Mouse (Mus musculus) small intestine, adult 2 months (tissue): ENCODE measurements at regions not wholly inside any gene's neighbourhood (a gene's known extent, or its start where the extent isn't known, plus 50 kb on each side); places are given as distances from the start of the nearest gene placed in this dataset.

Source experiments
- H3K27ac ChIP-seq: fragments of 200-500 bp; 2 replicates; pipeline ENCODE4 v1.5.1; 2012; ENCODE audit warnings: low read depth, low read length, control low read depth, inconsistent platforms; ENCODE audit not compliant: insufficient read depth
- H3K27me3 ChIP-seq: fragments of 200-500 bp; 2 replicates; pipeline ENCODE4 v1.6.1; 2012; ENCODE audit warnings: mild to moderate bottlenecking, moderate library complexity, low read length, inconsistent platforms; ENCODE audit not compliant: control insufficient read depth, insufficient read depth
- H3K36me3 ChIP-seq: fragments of 200-500 bp; 2 replicates; pipeline ENCODE4 v1.6.1; 2012; ENCODE audit warnings: mild to moderate bottlenecking, low read length, control low read depth, inconsistent platforms; ENCODE audit not compliant: control insufficient read depth, insufficient read depth
- H3K4me1 ChIP-seq: fragments of 200-500 bp; 2 replicates; pipeline ENCODE4 v1.6.1; 2012; ENCODE audit warnings: low read length, inconsistent platforms, mixed read lengths; ENCODE audit not compliant: control insufficient read depth, insufficient read depth, insufficient read length
- H3K4me3 ChIP-seq: fragments of 200-500 bp; 2 replicates; pipeline ENCODE4 v1.5.1; 2012; ENCODE audit warnings: low read depth, mild to moderate bottlenecking, control low read depth, inconsistent platforms, low read length, moderate library complexity
- CTCF ChIP-seq: fragments of 200-500 bp; IDR thresholded peaks from 2 replicates; pipeline ENCODE4 v1.5.1; 2012; ENCODE audit warnings: low read depth, mild to moderate bottlenecking, control low read depth, inconsistent platforms, low read length, moderate library complexity, mixed read lengths; ENCODE audit not compliant: insufficient replicate concordance, insufficient read length; ENCODE audit errors: extremely low read depth
- POLR2A ChIP-seq: fragments of 200-500 bp; IDR thresholded peaks from 2 replicates; pipeline ENCODE4 v1.6.1; 2012; ENCODE audit warnings: low read depth, mild to moderate bottlenecking, control low read depth, inconsistent platforms, low read length, moderate library complexity
- WGBS: fragments of 180-500 bp; shearing (Covaris S2); methylation state at CpG from one replicate; pipeline ENCODE4 v1.1.7; 2018; 5-methylcytosine and 5-hydroxymethylcytosine counted together

DNA sequence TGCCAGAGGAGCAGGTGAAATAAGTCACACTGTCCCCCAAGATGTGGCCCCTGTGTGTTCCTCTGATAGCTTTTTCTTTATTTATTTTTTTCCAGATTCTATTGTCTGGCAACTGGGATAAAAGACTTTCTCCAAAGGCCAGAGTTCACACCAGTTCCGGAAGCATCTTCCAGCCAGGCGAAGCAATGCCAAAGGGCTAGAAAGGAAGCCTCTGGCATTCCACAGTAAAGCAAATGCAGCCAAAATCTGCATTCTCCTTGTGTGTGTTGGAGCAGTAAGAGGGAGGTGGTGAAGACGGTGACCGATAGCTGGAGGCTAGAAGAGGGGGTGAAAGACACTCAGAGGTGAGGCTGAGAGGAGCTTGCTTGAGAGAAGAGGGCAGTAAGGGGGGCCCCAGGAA, 185.0 kb upstream of the Zfp637 start:
- H3K27ac ChIP-seq = no peak overlapping the region
- peaks cover 2% of the 10 kb centered on the region; the same call in 1 of the 2 replicates for H3K4me1 ChIP-seq
- TF ChIP-seq CTCF = no peak
- no peak for TF ChIP-seq POLR2A
- H3K4me3 ChIP-seq = no peak overlapping the region
- WGBS = 88% methylated on average over 4 of the region's 4 CpGs
- no peaks in the 10 kb centered on the region for H3K36me3 ChIP-seq
- H3K27me3 ChIP-seq = no peaks in the 10 kb centered on the region

DNA sequence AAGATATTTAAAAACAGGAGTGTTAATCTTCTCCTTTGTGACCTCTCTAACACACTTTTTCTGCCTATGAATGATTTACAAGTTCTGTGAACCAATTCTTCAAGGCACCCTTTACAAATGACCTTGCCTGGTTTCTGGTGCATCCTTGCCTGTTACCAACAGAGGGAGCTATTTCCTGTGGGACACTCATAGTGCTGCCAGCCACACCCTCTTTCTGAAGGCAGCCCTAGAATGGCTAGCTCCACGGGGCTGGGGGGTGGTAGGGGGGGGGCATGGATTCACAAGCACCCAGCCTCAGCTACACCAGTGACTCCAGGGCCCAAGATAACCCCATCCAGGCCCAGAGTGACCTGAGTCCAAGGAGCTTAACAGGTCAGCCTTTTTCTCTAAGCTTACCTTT, 180.4 kb upstream of the Zfp637 start:
- Histone ChIP-seq H3K4me1 (no peaks in the 10 kb centered on the region), H3K27me3 (no peaks in the 10 kb centered on the region), H3K36me3 (no peaks in the 10 kb centered on the region), H3K4me3 (no peak overlapping the region), H3K27ac (no peak overlapping the region)
- 4% methylated on average over 1 of the region's 1 CpGs for WGBS
- TF ChIP-seq CTCF = peak; percentile 41; the same call in 1 of the 2 replicates
- no peak for TF ChIP-seq POLR2A

- Histone ChIP-seq H3K27ac (no peak overlapping the region), H3K36me3 (no peaks in the 10 kb centered on the region)
- WGBS = 86% methylated on average over 1 of the region's 1 CpGs
These were observed 178.3 kb upstream of the Zfp637 start for GRCm38 (mm10) chr6:117662635-117663034.

GRCm38 (mm10) chr6:117670337-117670736, 170.6 kb upstream of the Zfp637 start:
- Histone ChIP-seq H3K4me3 (no peak overlapping the region), H3K36me3 (no peaks in the 10 kb centered on the region), H3K27ac (no peak overlapping the region), H3K4me1 (no peaks in the 10 kb centered on the region; the same call in 1 of the 2 replicates), H3K27me3 (no peaks in the 10 kb centered on the region)
- WGBS = 68% methylated on average over 3 of the region's 3 CpGs
- TF ChIP-seq CTCF (no peak), POLR2A (no peak)

More at GRCm38 (mm10) chr6:117662635-117663034, 178.3 kb upstream of the Zfp637 start:
- Histone ChIP-seq H3K27me3 (no peaks in the 10 kb centered on the region), H3K4me3 (no peak overlapping the region), H3K4me1 (no peaks in the 10 kb centered on the region)
- TF ChIP-seq POLR2A (no peak), CTCF (no peak)

DNA sequence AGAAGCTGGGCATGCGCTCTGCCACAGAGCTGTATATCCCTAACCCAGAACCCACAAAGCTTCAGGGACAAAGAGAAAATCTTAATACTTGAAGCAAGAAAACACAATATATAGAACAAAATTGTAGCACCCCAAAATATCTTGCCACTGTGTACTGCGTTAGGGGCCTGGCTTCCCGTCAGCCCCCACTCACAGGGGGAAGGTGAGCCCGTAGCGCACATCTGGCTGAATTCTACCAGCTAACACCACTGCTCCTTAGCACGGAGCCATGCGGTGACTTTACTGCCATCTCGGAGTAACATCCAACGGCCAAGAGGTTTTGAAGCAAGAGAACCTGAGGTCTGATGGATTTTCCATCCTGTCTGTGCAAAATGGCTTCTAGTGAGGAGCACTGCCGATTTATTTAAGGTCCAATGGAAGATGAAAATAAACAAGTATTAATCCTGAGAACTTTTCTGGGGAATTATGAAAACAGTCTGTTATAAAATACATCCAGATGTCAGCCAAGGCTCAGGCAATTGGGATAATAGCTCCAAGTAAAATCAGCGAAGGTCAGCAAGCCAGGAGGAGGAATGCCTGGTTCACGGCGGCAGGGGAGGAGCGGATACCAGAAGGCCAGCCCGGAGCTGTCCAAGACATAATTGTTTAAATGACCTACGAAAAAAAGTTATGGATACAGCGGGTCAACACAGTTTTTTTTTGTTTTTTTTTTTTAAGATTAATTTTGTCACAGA, 170.0 kb upstream of the Zfp637 start:
- no peaks in the 10 kb centered on the region for H3K27me3 ChIP-seq
- peaks cover 4% of the 10 kb centered on the region; the same call in 1 of the 2 replicates for H3K4me1 ChIP-seq
- no peak overlapping the region for H3K27ac ChIP-seq
- no peak for TF ChIP-seq CTCF
- TF ChIP-seq POLR2A = no peak
- WGBS = 77% methylated on average over 17 of the region's 17 CpGs
- no peak overlapping the region for H3K4me3 ChIP-seq
- H3K36me3 ChIP-seq = no peaks in the 10 kb centered on the region

GRCm38 (mm10) chr6:117675059-117675800, 165.8 kb upstream of the Zfp637 start:
- Histone ChIP-seq H3K36me3 (no peaks in the 10 kb centered on the region), H3K4me1 (peaks cover 4% of the 10 kb centered on the region; the same call in 1 of the 2 replicates), H3K4me3 (no peak overlapping the region), H3K27me3 (no peaks in the 10 kb centered on the region), H3K27ac (no peak overlapping the region)
- WGBS = 47% methylated on average over 15 of the region's 15 CpGs
- TF ChIP-seq CTCF = peak; percentile 59; the same call in 1 of the 2 replicates
- TF ChIP-seq POLR2A = no peak
